Mouse (Mus musculus) sigmoid colon, adult 10 weeks (tissue): ENCODE data around the gene Klhdc4. TPM values are rescaled to one million over a fixed set of nuclear protein-coding genes. Genes with fewer than 3 reads are reported as not detected.

Experiments
- polyA plus RNA-seq: library from polyadenylated mRNA; stranded (reverse); fragments of 350-450 nt; fragmentation: Illumina TruSeq; extraction: RNeasy Lipid Tissue Mini Kit (QIAGEN cat#74804); gene quantifications from one replicate; pipeline ENCODE4 v1.2.3, GENCODE M21; 2014; ENCODE audit warnings: low read depth, low replicate concordance

Klhdc4 gene
- polyA plus RNA-seq, result 2.6 TPM

GRCm38 (mm10) chr8:121829048-121829776, at the start of gene Klhdc4:
Gene Klhdc4, minus strand, starts transcription at chr8:121829569.

Other genes with a start within 250 kb of the Klhdc4 start
- gene Map1lc3b, start 239.2 kb downstream of the Klhdc4 start, polyA plus RNA-seq, result 43.5 TPM
- gene Zcchc14, start 176.7 kb downstream of the Klhdc4 start, polyA plus RNA-seq, result 22.1 TPM
- not detected for gene Jph3, start 99.9 kb downstream of the Klhdc4 start, polyA plus RNA-seq
- gene Slc7a5, start 78.1 kb upstream of the Klhdc4 start, polyA plus RNA-seq, result 1.4 TPM
- gene Car5a, start 115.3 kb upstream of the Klhdc4 start, polyA plus RNA-seq, result not detected
- gene Banp, start 120.2 kb upstream of the Klhdc4 start, polyA plus RNA-seq, result 3.9 TPM